Mouse (Mus musculus): ENCODE results near the gene Gm28308. TPM values are rescaled to one million over a fixed set of nuclear protein-coding genes. Genes with fewer than 3 reads are reported as not detected.

Gm28308 gene
- polyA plus RNA-seq, 1 experiment from 2014 or later = 0.92 TPM

GRCm38 (mm10) chr6:52204050-52204752, 8.9 kb downstream of the Gm28308 start, which contains the start of gene Hoxa5:
Gene Hoxa5 (minus strand): TSS chr6:52204587.
- H3K36me3 ChIP-seq = peaks cover 29% of the 10 kb centered on the region
- peaks cover 4% of the 10 kb centered on the region; the same call in 1 of the 2 replicates for H3K27me3 ChIP-seq
- peak within 1 kb of the TSS; percentile 69 for H3K4me3 ChIP-seq (replicated peaks)
- no peaks in the 10 kb centered on the region for H3K9me3 ChIP-seq (replicated peaks)
- H3K4me1 ChIP-seq = peaks cover 94% of the 10 kb centered on the region
- ATAC-seq (replicated peaks; ENCODE audit: low FRiP score) = peak; percentile 57
- H3K27ac ChIP-seq = peak within 1 kb of the TSS; percentile 82
- peak within 1 kb of the TSS; percentile 66 for H3K9ac ChIP-seq
- H3K4me2 ChIP-seq = peak within 1 kb of the TSS; percentile 92
- under 1% methylated on average over 55 of the region's 65 CpGs for WGBS

GRCm38 (mm10) chr6:52203371-52204049, 9.6 kb downstream of the Gm28308 start:
- peak overlapping the region; percentile 82 for H3K27ac ChIP-seq
- peak overlapping the region; percentile 66 for H3K9ac ChIP-seq
- H3K4me1 ChIP-seq = peaks cover 87% of the 10 kb centered on the region
- H3K27me3 ChIP-seq = peaks cover 4% of the 10 kb centered on the region; the same call in 1 of the 2 replicates
- no peaks in the 10 kb centered on the region for H3K9me3 ChIP-seq (replicated peaks)
- peaks cover 29% of the 10 kb centered on the region for H3K36me3 ChIP-seq
- H3K4me2 ChIP-seq = peak overlapping the region; percentile 92
- ATAC-seq (replicated peaks; ENCODE audit: low FRiP score) = 0 out of 2 replicates have a peak, but pooled peaks have one; percentile 30
- peak overlapping the region; percentile 69 for H3K4me3 ChIP-seq (replicated peaks)
- under 1% methylated on average over 45 of the region's 46 CpGs for WGBS

GRCm38 (mm10) chr6:52203121-52203370, 10.1 kb downstream of the Gm28308 start:
- H3K4me1 ChIP-seq = peaks cover 84% of the 10 kb centered on the region
- peak overlapping the region; percentile 66 for H3K9ac ChIP-seq
- WGBS = 6% methylated on average over 10 of the region's 10 CpGs
- peak overlapping the region; percentile 92 for H3K4me2 ChIP-seq
- H3K36me3 ChIP-seq = peaks cover 29% of the 10 kb centered on the region
- H3K4me3 ChIP-seq (replicated peaks) = peak overlapping the region; percentile 69
- H3K27ac ChIP-seq = peak overlapping the region; percentile 82
- ATAC-seq (replicated peaks; ENCODE audit: low FRiP score) = no peak
- peaks cover 4% of the 10 kb centered on the region; the same call in 1 of the 2 replicates for H3K27me3 ChIP-seq
- H3K9me3 ChIP-seq (replicated peaks) = no peaks in the 10 kb centered on the region

GRCm38 (mm10) chr6:52202362-52203120, 10.6 kb downstream of the Gm28308 start:
- Histone ChIP-seq H3K36me3 (peaks cover 29% of the 10 kb centered on the region), H3K27me3 (peaks cover 4% of the 10 kb centered on the region; the same call in 1 of the 2 replicates)
- no peak for ATAC-seq (replicated peaks; ENCODE audit: low FRiP score)

GRCm38 (mm10) chr6:52201269-52201668, 11.9 kb downstream of the Gm28308 start:
- Histone ChIP-seq H3K27ac (peak overlapping the region; percentile 67), H3K9ac (no peak overlapping the region), H3K4me1 (peaks cover 84% of the 10 kb centered on the region)

More at GRCm38 (mm10) chr6:52202362-52203120, 10.6 kb downstream of the Gm28308 start:
- peaks cover 84% of the 10 kb centered on the region for H3K4me1 ChIP-seq
- H3K9me3 ChIP-seq (replicated peaks) = no peaks in the 10 kb centered on the region
- 18% methylated on average over 22 of the region's 22 CpGs for WGBS
- peak overlapping the region; percentile 82 for H3K27ac ChIP-seq
- H3K4me2 ChIP-seq = peak overlapping the region; percentile 92
- H3K9ac ChIP-seq = peak overlapping the region; percentile 66
- H3K4me3 ChIP-seq (replicated peaks) = peak overlapping the region; percentile 69

GRCm38 (mm10) chr6:52200751-52201250, 12.3 kb downstream of the Gm28308 start:
- Histone ChIP-seq H3K27me3 (0 out of 2 replicates have a peak, but pooled peaks cover 4% of the 10 kb centered on the region), H3K36me3 (peaks cover 20% of the 10 kb centered on the region), H3K27ac (peak overlapping the region; percentile 67), H3K9me3 (replicated peaks) (no peaks in the 10 kb centered on the region), H3K4me1 (peaks cover 84% of the 10 kb centered on the region), H3K4me3 (replicated peaks) (peak overlapping the region; percentile 3; the same call in 1 of the 2 replicates), H3K4me2 (peak overlapping the region; percentile 24), H3K9ac (no peak overlapping the region)
- no peak for ATAC-seq (replicated peaks; ENCODE audit: low FRiP score)
- WGBS = 31% methylated on average over 10 of the region's 10 CpGs

More at GRCm38 (mm10) chr6:52201269-52201668, 11.9 kb downstream of the Gm28308 start:
- H3K4me2 ChIP-seq = peak overlapping the region; percentile 24
- 0 out of 2 replicates have a peak overlapping the region, but pooled peaks have one; percentile 3 for H3K4me3 ChIP-seq (replicated peaks)
- no peak for ATAC-seq (replicated peaks; ENCODE audit: low FRiP score)
- H3K27me3 ChIP-seq = 0 out of 2 replicates have a peak, but pooled peaks cover 4% of the 10 kb centered on the region
- H3K36me3 ChIP-seq = peaks cover 25% of the 10 kb centered on the region
- no peaks in the 10 kb centered on the region for H3K9me3 ChIP-seq (replicated peaks)
- 74% methylated on average over 1 of the region's 1 CpGs for WGBS

- no peak for ATAC-seq (replicated peaks; ENCODE audit: low FRiP score)
- Histone ChIP-seq H3K27me3 (no peaks in the 10 kb centered on the region), H3K9ac (no peak overlapping the region), H3K4me1 (peaks cover 82% of the 10 kb centered on the region), H3K9me3 (replicated peaks) (no peaks in the 10 kb centered on the region), H3K4me2 (peak overlapping the region; percentile 23), H3K27ac (peak overlapping the region; percentile 63), H3K4me3 (replicated peaks) (peak overlapping the region; percentile 2; the same call in 1 of the 2 replicates), H3K36me3 (peaks cover 14% of the 10 kb centered on the region; the same call in 1 of the 2 replicates)
- WGBS = 17% methylated on average over 30 of the region's 30 CpGs
Measured at GRCm38 (mm10) chr6:52200073-52200750, 12.9 kb downstream of the Gm28308 start.

GRCm38 (mm10) chr6:52197271-52197670, 15.9 kb downstream of the Gm28308 start:
- no peaks in the 10 kb centered on the region for H3K27me3 ChIP-seq
- peaks cover 80% of the 10 kb centered on the region for H3K4me1 ChIP-seq
- H3K36me3 ChIP-seq = 0 out of 2 replicates have a peak, but pooled peaks cover 5% of the 10 kb centered on the region
- H3K4me2 ChIP-seq = peak overlapping the region; percentile 38
- no peaks in the 10 kb centered on the region for H3K9me3 ChIP-seq (replicated peaks)
- peak overlapping the region; percentile 16; the same call in 1 of the 2 replicates for H3K9ac ChIP-seq
- WGBS = 4% methylated on average over 10 of the region's 10 CpGs
- peak overlapping the region; percentile 4; the same call in 1 of the 2 replicates for H3K4me3 ChIP-seq (replicated peaks)
- H3K27ac ChIP-seq = peak overlapping the region; percentile 83
- peak; percentile 86 for ATAC-seq (replicated peaks; ENCODE audit: low FRiP score)

GRCm38 (mm10) chr6:52196811-52197210, 16.3 kb downstream of the Gm28308 start:
- Histone ChIP-seq H3K9ac (no peak overlapping the region), H3K36me3 (0 out of 2 replicates have a peak, but pooled peaks cover 4% of the 10 kb centered on the region), H3K27ac (peak overlapping the region; percentile 83; the same call in 1 of the 2 replicates), H3K4me1 (peaks cover 80% of the 10 kb centered on the region), H3K4me3 (replicated peaks) (no peak overlapping the region; the same call in 1 of the 2 replicates), H3K27me3 (no peaks in the 10 kb centered on the region), H3K9me3 (replicated peaks) (no peaks in the 10 kb centered on the region), H3K4me2 (peak overlapping the region; percentile 38)
- 28% methylated on average over 9 of the region's 9 CpGs for WGBS
- no peak for ATAC-seq (replicated peaks; ENCODE audit: low FRiP score)

GRCm38 (mm10) chr6:52194690-52195089, 18.4 kb downstream of the Gm28308 start:
- Histone ChIP-seq H3K27ac (peak overlapping the region; percentile 70), H3K27me3 (no peaks in the 10 kb centered on the region), H3K4me3 (replicated peaks) (no peak overlapping the region), H3K9ac (no peak overlapping the region), H3K4me2 (peak overlapping the region; percentile 25; the same call in 1 of the 2 replicates), H3K9me3 (replicated peaks) (no peaks in the 10 kb centered on the region), H3K4me1 (peaks cover 78% of the 10 kb centered on the region), H3K36me3 (0 out of 2 replicates have a peak, but pooled peaks cover 2% of the 10 kb centered on the region)
- 28% methylated on average over 10 of the region's 10 CpGs for WGBS
- no peak for ATAC-seq (replicated peaks; ENCODE audit: low FRiP score)

All from kidney, embryonic 15.5 days (tissue).